Mouse (Mus musculus) ovary, postnatal 36 days (tissue): ENCODE results near the gene Abt1.

Experiments used
- DNase-seq: peaks from one replicate; pipeline ENCODE4 v3.0.0; 2022; ENCODE audit warnings: low spot score, mixed read lengths

Abt1 gene

DNA sequence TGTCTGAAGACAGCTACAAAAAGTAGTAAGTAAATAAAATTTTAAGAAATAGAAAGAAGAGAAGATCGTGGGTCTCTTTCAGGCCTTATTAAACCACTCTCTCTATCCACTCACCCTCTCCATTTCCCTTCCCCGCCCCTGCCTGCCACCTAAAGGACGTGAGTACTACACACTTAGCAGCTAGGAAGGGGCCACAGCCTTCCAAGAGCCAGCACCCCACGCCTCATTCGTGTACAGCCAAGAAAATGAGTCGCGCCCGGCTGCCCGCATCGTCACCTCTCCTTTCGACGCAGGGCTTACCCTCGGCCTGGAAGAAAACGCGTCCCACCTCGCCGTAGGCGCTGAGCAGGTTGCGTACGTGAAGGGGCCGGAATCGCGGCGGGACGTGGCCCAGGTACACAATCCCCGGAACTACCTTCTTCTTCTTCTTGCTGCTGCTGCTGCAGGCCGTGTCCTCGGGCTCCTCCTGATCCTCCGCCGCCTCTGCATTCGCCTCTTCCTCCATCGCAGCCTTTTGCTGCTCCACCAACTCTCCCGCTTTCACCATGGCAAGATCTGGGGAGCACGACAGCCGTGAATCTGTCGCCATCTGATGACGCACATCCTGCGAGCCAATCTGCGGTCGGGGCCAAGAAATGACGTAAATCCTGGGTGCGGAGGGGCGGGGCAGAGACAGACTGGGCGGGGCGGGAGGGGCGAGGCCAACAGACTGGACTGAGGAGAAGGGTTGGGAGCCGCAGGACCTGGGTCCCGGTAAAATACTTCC, at the start of gene Abt1:
Abt1 (minus strand) TSS at position 581 of the 766 bp plus-strand sequence.
- DNase-seq: peak; percentile 91

- peak; percentile 24 for DNase-seq
Measured at GRCm38 (mm10) chr13:23466911-23467310, 43.2 kb upstream of the Abt1 start.

- DNase-seq: no peak
Measured at GRCm38 (mm10) chr13:23466306-23466705, 42.6 kb upstream of the Abt1 start.

DNA sequence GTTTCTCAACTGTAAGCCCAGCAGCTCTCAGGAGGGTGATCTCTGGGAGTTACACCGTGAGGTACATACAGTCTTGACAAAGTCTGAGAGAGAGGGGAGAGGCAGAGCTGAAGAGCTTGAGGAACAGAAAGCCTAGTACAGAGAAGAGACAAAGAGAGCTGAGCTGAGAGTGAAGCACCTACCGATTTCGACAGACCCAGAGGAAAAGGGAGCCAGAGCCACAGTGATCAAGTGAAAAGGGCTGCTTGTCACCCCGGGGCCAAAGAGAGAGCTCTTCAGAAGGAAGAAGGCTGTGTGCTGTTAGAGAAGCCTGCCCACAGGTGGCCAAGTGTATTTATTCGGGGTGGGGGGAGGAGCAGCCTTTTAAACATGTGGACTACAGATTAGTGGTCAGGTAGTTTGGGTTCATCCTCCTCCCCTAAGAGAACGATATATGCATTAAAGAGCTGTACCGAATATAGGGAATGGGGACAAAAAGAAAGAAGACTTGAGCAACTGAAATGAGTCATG, 42.0 kb upstream of the Abt1 start, which contains the start of gene Btn1a1:
Btn1a1 (minus strand) TSS at position 302 of the 510 bp plus-strand sequence.
- DNase-seq: no peak

GRCm38 (mm10) chr13:23464841-23465366, 41.2 kb upstream of the Abt1 start:
- no peak for DNase-seq

GRCm38 (mm10) chr13:23464224-23464637, 40.6 kb upstream of the Abt1 start:
- DNase-seq: peak; percentile 29

DNA sequence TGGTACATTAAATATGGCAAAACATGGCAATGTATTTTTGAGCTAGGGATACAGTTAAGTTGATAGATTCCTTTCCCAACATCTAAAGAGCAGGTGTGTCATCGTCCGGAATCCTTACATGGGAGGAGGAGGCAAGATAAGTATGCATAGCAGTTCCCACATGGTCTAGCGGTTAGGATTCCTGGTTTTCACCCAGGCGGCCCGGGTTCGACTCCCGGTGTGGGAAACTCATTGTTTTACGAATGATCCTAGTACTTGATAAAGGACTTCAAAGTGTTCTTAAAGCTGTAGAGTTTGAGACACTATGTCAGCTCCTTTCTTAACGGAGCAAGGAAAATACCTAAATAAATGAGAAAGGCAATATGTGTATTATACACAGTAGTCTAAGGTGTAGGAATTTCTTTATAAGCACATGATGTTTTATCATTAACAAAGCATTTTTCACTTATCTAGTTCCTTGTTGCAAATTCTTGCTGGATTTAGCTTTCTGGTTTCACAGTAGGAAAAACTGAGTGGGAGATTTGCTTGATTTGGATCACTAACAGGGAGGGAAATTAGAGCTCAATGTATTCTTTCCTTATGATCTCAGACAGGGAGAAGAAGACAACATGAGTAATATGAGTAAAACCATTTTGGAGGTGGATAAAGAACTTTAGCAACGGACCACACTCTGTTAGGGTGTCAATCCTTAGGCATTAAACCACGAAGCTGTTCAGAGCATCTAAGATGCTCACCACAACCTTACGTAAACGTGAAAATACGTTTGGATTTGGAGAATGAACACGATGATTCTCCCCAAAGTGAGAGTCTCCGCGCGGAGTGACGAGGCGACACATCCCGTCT, 39.9 kb upstream of the Abt1 start:
- DNase-seq: peak; percentile 56

- no peak for DNase-seq
Measured at GRCm38 (mm10) chr13:23462669-23463068, 39.0 kb upstream of the Abt1 start.

GRCm38 (mm10) chr13:23462063-23462462, 38.4 kb upstream of the Abt1 start:
- DNase-seq: no peak

DNA sequence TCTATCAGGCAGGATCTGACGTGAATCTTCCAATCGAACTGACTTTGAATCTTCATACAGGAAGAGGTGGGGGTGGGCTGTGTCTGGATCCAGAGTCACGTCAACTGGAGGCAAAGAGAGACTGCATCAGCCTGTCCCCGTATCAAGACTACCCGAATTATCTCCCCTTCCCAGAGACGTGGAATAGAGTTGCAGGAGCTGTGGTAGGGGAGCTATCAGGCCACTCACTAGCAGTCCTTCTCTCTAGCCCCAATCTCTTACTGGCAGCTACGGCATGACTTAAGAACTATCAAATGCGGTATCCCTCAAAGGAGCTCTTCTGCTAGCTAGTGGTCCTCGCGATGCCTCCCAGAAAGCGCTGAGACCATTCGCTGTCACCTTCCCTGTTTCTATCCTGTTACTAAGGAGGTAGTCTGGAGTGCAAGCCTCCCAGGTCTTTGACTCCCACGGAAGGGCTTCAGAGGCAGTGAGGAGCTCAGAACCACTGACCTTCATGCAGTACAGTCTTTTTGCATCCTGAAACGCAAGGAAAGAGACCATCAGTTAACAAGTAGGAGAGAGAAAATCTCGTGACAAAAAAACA, 35.7 kb upstream of the Abt1 start:
- DNase-seq: no peak

- DNase-seq: no peak
Measured at GRCm38 (mm10) chr13:23453926-23454325, 30.3 kb upstream of the Abt1 start.

DNA sequence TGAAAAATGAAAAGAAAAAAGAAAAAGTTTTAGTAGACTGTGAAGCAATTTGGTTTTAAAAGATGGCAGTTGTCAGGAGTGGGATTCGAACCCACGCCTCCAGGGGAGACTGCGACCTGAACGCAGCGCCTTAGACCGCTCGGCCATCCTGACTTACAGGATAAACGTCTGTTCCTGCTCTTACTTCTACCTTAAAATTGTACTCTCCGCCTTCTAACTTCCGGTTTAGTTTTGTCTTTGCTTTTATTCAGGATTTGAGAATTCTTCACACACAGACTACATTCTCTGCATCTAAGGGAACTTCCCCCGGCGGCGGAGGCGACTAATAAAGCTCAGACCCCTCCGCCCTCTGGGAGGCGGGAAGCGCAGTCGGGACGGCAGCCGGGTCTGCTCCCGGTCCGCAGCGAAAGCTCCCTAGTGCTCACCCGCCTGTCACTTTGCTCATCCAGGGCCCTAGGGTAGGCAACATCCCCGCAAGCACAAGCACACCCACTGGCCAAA, 29.7 kb upstream of the Abt1 start:
- DNase-seq: peak; percentile 75

GRCm38 (mm10) chr13:23450398-23450797, 26.7 kb upstream of the Abt1 start:
- DNase-seq: peak; percentile 71

- DNase-seq: peak; percentile 52
Measured at GRCm38 (mm10) chr13:23449235-23450095, 25.8 kb upstream of the Abt1 start.

DNA sequence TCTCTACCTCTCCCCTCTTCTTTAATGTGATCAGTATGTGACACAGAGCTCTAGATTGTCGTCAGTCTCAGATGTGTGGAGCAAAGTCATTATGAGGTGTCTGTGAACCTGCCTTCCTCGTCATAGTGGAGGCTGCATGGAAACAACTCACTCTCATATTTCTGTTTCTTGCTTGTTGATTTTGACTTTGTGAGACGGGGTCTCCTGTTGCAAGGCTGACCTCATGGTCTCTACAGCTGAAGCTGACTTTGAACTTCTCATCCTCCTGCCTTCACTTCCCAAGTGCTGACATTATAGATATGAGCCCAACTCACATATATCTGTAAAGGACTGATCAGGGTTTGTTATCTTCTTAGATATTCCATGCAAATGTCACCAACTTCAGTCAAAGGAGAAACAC, 25.1 kb upstream of the Abt1 start:
- no peak for DNase-seq

DNA sequence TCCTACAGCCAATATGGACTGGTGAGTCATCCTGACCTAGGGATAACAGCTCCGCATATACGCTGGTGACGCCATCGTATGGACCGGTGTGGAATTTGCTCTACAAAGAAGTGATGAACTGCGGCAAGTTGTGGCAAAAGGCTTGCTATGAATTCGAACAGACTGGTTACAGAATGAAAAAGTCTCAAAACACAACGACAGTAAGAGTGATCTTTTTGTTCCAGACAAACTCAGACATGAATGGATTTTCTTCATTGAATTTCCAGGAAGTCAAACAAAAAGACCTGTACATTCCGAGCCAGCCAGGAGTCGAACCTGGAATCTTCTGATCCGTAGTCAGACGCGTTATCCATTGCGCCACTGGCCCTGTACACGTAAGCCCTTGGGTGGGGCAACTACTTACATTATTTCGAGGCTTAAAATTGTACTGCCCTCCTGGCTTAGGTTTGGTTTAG, 22.9 kb upstream of the Abt1 start:
- DNase-seq: peak; percentile 74

DNA sequence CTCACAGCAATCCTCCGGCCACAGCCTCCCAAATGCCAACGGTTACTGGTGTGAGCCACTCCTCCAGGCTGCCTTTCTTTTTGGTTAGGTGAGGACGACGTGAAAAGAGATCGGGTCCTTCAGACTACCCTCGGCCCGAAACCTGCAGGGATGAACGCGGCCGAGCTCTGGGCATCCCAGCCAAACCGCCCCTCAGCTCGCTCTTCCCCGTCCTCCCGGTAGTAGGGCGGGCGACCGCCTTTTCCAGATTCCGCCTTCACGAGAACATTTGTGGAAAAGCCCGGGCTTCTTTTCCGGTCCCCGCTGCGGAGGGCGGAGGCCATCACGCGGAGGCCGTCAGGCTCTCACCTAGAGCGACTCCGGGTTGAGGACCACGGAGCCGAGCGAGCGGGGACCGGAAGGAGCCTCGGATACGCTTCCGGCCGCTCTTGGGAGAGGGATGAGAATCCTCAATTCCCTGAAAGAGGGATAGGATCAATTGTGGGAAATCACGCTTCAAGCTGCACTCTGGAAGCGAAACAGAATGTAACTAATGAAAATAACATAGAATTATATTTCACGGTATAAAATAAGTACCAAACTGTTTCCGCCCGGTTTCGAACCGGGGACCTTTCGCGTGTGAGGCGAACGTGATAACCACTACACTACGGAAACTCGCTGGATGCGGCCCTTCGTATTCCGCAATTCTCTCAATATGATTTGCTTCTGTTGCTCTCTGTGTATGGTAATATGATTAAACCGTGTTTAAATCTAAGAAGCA, 22.1 kb upstream of the Abt1 start:
- peak; percentile 84 for DNase-seq

DNA sequence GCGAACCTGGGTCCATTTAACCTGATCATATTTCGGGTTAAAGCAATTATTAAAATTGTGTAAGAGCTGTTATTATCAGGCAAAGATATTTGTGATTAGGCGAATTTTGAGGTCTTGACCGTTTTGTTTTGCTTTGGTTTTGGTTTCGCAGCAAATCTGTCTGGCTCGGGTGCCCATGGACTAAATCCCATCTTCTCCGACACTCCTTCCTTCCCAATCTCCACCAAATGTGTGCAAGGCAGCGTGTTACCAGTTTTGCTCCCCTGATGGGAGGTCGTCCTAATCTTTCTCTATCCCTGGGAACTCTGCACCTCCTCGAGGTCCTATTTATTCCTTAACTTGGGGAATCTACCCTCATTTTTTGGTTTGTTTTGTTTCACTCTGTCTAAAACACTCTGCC, 21.5 kb upstream of the Abt1 start:
- DNase-seq: no peak

DNA sequence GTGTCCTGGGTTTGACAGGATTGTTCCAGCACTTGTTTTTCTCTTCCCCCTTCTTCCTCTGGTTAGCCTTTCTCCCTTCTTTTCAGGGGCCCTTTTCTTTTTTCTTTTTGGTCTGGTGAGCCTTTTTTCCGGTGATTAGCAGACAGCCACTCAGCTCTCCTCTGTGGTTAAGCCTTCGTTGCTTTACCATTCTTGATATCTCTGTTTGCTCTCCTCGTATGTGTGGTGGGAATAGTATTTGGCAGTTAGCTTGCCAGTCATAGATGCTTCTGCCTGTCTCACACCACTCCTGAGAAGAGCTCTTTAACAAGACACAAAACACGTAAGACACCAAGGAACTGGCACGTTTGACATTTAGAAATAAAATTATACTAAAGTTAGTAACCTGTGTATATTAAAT, 20.8 kb upstream of the Abt1 start:
- no peak for DNase-seq

DNA sequence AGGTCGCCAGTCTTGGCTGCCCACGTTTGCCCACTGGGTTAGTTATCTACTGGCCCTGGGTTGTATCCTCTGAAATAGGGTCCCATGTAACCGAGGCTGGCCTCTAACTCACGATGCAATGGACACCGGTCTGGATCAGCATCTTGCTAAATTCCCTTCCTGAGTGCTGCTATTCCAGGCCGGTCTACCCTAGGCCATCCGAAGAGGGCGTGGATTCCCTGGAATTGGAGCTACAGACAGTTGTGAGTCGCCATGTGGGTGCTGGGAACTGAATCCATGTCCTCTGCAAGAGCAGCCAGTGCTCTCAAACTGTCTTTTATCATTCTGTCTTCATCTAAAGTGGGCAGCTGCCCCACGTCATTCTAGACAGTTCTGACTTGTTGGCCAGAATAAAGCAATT, 16.2 kb upstream of the Abt1 start:
- DNase-seq: no peak
